Mouse (Mus musculus) lung, embryonic 14.5 days (tissue): ENCODE measurements around the gene Gm5089. TPM values are rescaled to one million over a fixed set of nuclear protein-coding genes. Genes with fewer than 3 reads are reported as not detected.
"Not testable (repeated sequence)": the region's sequence is repeated elsewhere in the genome, so short reads cannot be mapped to it uniquely, and the experiment has no call there.

Experiments used
- ATAC-seq: fragments of 200-750 bp; cut with Nextera tagmentation; 2 replicates; pipeline ENCODE4 v1.8.0; 2017; ENCODE audit warnings: mild to moderate bottlenecking, moderate TSS enrichment, moderate library complexity; ENCODE audit not compliant: insufficient read depth
- DNase-seq: peaks from one replicate; pipeline ENCODE4 v3.0.0-alpha.2; 2015
- H3K27ac ChIP-seq: fragments of 300-500 bp; sonication (generic); 2 replicates; pipeline ENCODE4 v1.5.1; 2014; ENCODE audit warnings: low read depth, mild to moderate bottlenecking, moderate library complexity
- H3K27me3 ChIP-seq: fragments of 300-500 bp; sonication (generic); 2 replicates; pipeline ENCODE4 v1.6.1; 2014; ENCODE audit warnings: low read length, control low read depth; ENCODE audit not compliant: insufficient read depth
- H3K36me3 ChIP-seq: fragments of 300-500 bp; sonication (generic); 2 replicates; pipeline ENCODE4 v1.6.1; 2014; ENCODE audit warnings: control low read depth; ENCODE audit not compliant: insufficient read depth
- H3K4me1 ChIP-seq: fragments of 300-500 bp; sonication (generic); 2 replicates; pipeline ENCODE4 v1.6.1; 2014; ENCODE audit warnings: antibody characterized with exemption, control low read depth; ENCODE audit not compliant: insufficient read depth
- H3K4me2 ChIP-seq: fragments of 300-500 bp; sonication (generic); 2 replicates; pipeline ENCODE4 v1.6.1; 2014; ENCODE audit warnings: mild to moderate bottlenecking
- H3K4me3 ChIP-seq: fragments of 300-500 bp; sonication (generic); 2 replicates; pipeline ENCODE4 v1.5.1; 2014; ENCODE audit warnings: low read depth, low read length
- H3K9ac ChIP-seq: fragments of 300-500 bp; sonication (generic); 2 replicates; pipeline ENCODE4 v1.6.1; 2014
- H3K9me3 ChIP-seq: fragments of 300-500 bp; sonication (generic); 2 replicates; pipeline ENCODE4 v1.6.1; 2016; ENCODE audit warnings: low read depth, low read length, control low read depth
- CTCF ChIP-seq: IDR thresholded peaks from 2 replicates; pipeline ENCODE4 v1.5.1; 2016; ENCODE audit warnings: antibody characterized with exemption, low read depth
- WGBS: fragments of 180-500 bp; shearing (Covaris S2); extraction: QIAGEN DNeasy Blood & Tissue Kit; methylation state at CpG from one replicate; pipeline ENCODE4 v1.1.7; 2014; 5-methylcytosine and 5-hydroxymethylcytosine counted together
- polyA plus RNA-seq: library from polyadenylated mRNA; unstranded; fragments of >200 nt; fragmentation: Nextera tagmentation; extraction: Ambion mirVana; gene quantifications from 2 replicates; pipeline ENCODE4 v1.2.1, GENCODE M21; 2014

Gm5089 gene
- polyA plus RNA-seq, 1 experiment from 2014 or later = not detected

- peaks cover 74% of the 10 kb centered on the region for H3K27me3 ChIP-seq
- no peak for TF ChIP-seq CTCF
- no peak for DNase-seq
- WGBS = 22% methylated on average over 9 of the region's 9 CpGs
- H3K4me3 ChIP-seq = no peak overlapping the region
- no peaks in the 10 kb centered on the region for H3K36me3 ChIP-seq
- H3K9ac ChIP-seq = no peak overlapping the region
- no peak overlapping the region for H3K27ac ChIP-seq
- H3K9me3 ChIP-seq = no peaks in the 10 kb centered on the region
- H3K4me1 ChIP-seq = no peaks in the 10 kb centered on the region
- H3K4me2 ChIP-seq = no peak overlapping the region
- no peak for ATAC-seq
Observed at GRCm38 (mm10) chr14:122461966-122462365, 11.1 kb upstream of the Gm5089 start.

GRCm38 (mm10) chr14:122461500-122461899 lies 10.6 kb upstream of the Gm5089 start:
- TF ChIP-seq CTCF = no peak
- DNase-seq (no peak), ATAC-seq (no peak)
- 27% methylated on average over 3 of the region's 3 CpGs for WGBS
- peaks cover 71% of the 10 kb centered on the region for H3K27me3 ChIP-seq
- no peak overlapping the region for H3K4me3 ChIP-seq
- H3K4me2 ChIP-seq = no peak overlapping the region
- no peak overlapping the region for H3K27ac ChIP-seq
- H3K9ac ChIP-seq = no peak overlapping the region
- no peaks in the 10 kb centered on the region for H3K36me3 ChIP-seq
- no peaks in the 10 kb centered on the region for H3K9me3 ChIP-seq
- no peaks in the 10 kb centered on the region for H3K4me1 ChIP-seq

- peaks cover 69% of the 10 kb centered on the region for H3K27me3 ChIP-seq
Observed at GRCm38 (mm10) chr14:122460226-122460625, 9.3 kb upstream of the Gm5089 start.

GRCm38 (mm10) chr14:122459776-122460175 lies 8.9 kb upstream of the Gm5089 start:
- 92% methylated on average over 1 of the region's 1 CpGs for WGBS
- H3K36me3 ChIP-seq = no peaks in the 10 kb centered on the region
- ATAC-seq = no peak
- H3K4me2 ChIP-seq = no peak overlapping the region
- peaks cover 69% of the 10 kb centered on the region for H3K27me3 ChIP-seq
- H3K9me3 ChIP-seq = no peaks in the 10 kb centered on the region
- H3K9ac ChIP-seq = no peak overlapping the region
- no peak overlapping the region for H3K27ac ChIP-seq
- no peak for DNase-seq
- H3K4me1 ChIP-seq = no peaks in the 10 kb centered on the region
- no peak for TF ChIP-seq CTCF
- H3K4me3 ChIP-seq = no peak overlapping the region

More at GRCm38 (mm10) chr14:122460226-122460625, 9.3 kb upstream of the Gm5089 start:
- Histone ChIP-seq H3K4me2 (no peak overlapping the region), H3K4me1 (no peaks in the 10 kb centered on the region), H3K27ac (no peak overlapping the region), H3K9ac (no peak overlapping the region), H3K9me3 (no peaks in the 10 kb centered on the region), H3K4me3 (no peak overlapping the region), H3K36me3 (no peaks in the 10 kb centered on the region)
- 38% methylated on average over 5 of the region's 5 CpGs for WGBS
- TF ChIP-seq CTCF = no peak
- ATAC-seq (no peak), DNase-seq (no peak)

- H3K4me2 ChIP-seq, H3K9me3 ChIP-seq, ATAC-seq, H3K4me3 ChIP-seq, H3K9ac ChIP-seq, DNase-seq, H3K36me3 ChIP-seq, H3K4me1 ChIP-seq, H3K27ac ChIP-seq: not testable (repeated sequence)
- WGBS = 66% methylated on average over 9 of the region's 12 CpGs
- peaks cover 68% of the 10 kb centered on the region for H3K27me3 ChIP-seq
Observed at GRCm38 (mm10) chr14:122459332-122459731, 8.4 kb upstream of the Gm5089 start.

- Histone ChIP-seq H3K4me3 (no peak overlapping the region), H3K27ac (no peak overlapping the region), H3K9ac (no peak overlapping the region), H3K9me3 (no peaks in the 10 kb centered on the region), H3K36me3 (no peaks in the 10 kb centered on the region), H3K27me3 (peaks cover 68% of the 10 kb centered on the region), H3K4me2 (no peak overlapping the region), H3K4me1 (no peaks in the 10 kb centered on the region)
- WGBS = 81% methylated on average over 4 of the region's 4 CpGs
- ATAC-seq = no peak
- TF ChIP-seq CTCF = no peak
- DNase-seq = no peak
Observed at GRCm38 (mm10) chr14:122455562-122455958, 4.6 kb upstream of the Gm5089 start.

GRCm38 (mm10) chr14:122454901-122455561 lies 4.1 kb upstream of the Gm5089 start:
- peaks cover 68% of the 10 kb centered on the region for H3K27me3 ChIP-seq
- WGBS = 53% methylated on average over 10 of the region's 10 CpGs
- ATAC-seq = no peak
- no peaks in the 10 kb centered on the region for H3K4me1 ChIP-seq
- no peak overlapping the region for H3K4me2 ChIP-seq
- no peak for DNase-seq
- H3K9me3 ChIP-seq = no peaks in the 10 kb centered on the region
- no peak overlapping the region for H3K4me3 ChIP-seq
- no peak overlapping the region for H3K27ac ChIP-seq
- TF ChIP-seq CTCF = no peak
- H3K36me3 ChIP-seq = no peaks in the 10 kb centered on the region
- no peak overlapping the region for H3K9ac ChIP-seq
